9 mouse cellular contexts compared by ENCODE assay signal in the genomic region with DNA sequence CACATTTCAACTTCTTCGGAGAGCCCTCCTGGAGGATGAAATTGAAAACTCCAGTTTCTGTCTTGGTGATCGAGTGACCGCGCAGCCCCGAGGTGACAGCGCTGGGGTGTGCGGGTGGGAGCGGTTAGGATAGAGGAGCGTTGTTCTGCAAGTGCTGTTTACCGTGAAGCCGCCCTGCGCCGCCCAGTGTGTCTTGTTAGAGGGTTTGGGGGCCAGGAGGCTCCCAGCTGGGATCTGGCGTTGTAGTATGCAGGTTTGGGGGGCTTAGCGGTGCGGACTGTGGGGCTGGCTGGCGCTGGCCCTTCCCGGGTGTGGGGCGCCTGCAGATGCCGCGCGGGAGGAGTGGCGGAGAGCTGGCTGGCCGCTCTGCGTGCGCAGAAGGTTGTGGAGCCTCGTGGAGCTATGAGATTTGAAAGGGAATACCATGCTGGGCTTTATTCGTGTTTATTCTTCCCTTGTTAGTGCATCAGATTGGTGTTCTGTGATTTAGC. TPM values are rescaled to one million over a fixed set of nuclear protein-coding genes. Genes with fewer than 3 reads are reported as not detected.
DNase-seq lines count a peak whose midpoint lies in the region; ATAC-seq and TF ChIP-seq lines count a peak whose summit lies in the region.
"Had no signal": no experiment of that assay in that cellular context is flagged by ENCODE, and none has a peak within 500 bp of the region (broad histone marks: within the 10 kb centered on the region; RNA-seq: fewer than 3 reads in every experiment).

No protein-coding gene starts in this region.

- DNase-seq in gastrocnemius, adult 2 months, result peak; percentile 55
- no peak for DNase-seq in gastrocnemius, adult 8-10 months (ENCODE audit: low spot score in 2 of 2)
- DNase-seq in adrenal gland, postnatal 25 days, result peak; percentile 54
- DNase-seq in forebrain, embryonic 11.5 days (ENCODE audit: low spot score), result peak; percentile 77
- DNase-seq in left cerebral cortex, postnatal 4 days, result peak; percentile 48
- DNase-seq in thymus, postnatal 4 days, result peak; percentile 57

- peak overlapping the region; percentile 79 for H3K4me2 ChIP-seq in forebrain, embryonic 11.5 days (ENCODE audit: low read depth, low read length, severe bottlenecking)
- H3K4me2 ChIP-seq in hindbrain, embryonic 13.5 days, result peak overlapping the region; percentile 75
- peak overlapping the region; percentile 86 for H3K4me2 ChIP-seq in midbrain, embryonic 13.5 days (replicated peaks)

- H3K4me1 ChIP-seq in forebrain, embryonic 11.5 days (replicated peaks; ENCODE audit: control insufficient read depth, insufficient read depth, low read length), result peaks cover 25% of the 10 kb centered on the region
- H3K4me1 ChIP-seq in hindbrain, embryonic 13.5 days (replicated peaks), result peaks cover 55% of the 10 kb centered on the region
- H3K4me1 ChIP-seq in midbrain, embryonic 13.5 days (replicated peaks), result peaks cover 41% of the 10 kb centered on the region

- intact Hi-C loops in gastrocnemius, adult 2 months (cut with DNase I), result loop anchor here (10.0 kb wide), 2 partner anchors 64 to 114 kb away; no protein-coding TSS in a partner anchor
- intact Hi-C loops in left cerebral cortex, postnatal 4 days (cut with DNase I), result loop anchor here (5.0 kb wide), 2 partner anchors 121 to 319 kb away; no protein-coding TSS in a partner anchor

- H3K36me3 ChIP-seq in forebrain, embryonic 11.5 days (ENCODE audit: control insufficient read depth, insufficient read depth, low read length), result no peaks in the 10 kb centered on the region
- H3K36me3 ChIP-seq in hindbrain, embryonic 13.5 days, result no peaks in the 10 kb centered on the region
- no peaks in the 10 kb centered on the region for H3K36me3 ChIP-seq in midbrain, embryonic 13.5 days

- no peaks in the 10 kb centered on the region for H3K9me3 ChIP-seq in forebrain, embryonic 11.5 days (ENCODE audit: control insufficient read depth, low read length)
- H3K9me3 ChIP-seq in hindbrain, embryonic 13.5 days, result no peaks in the 10 kb centered on the region
- H3K9me3 ChIP-seq in midbrain, embryonic 13.5 days, result no peaks in the 10 kb centered on the region

- H3K4me3 ChIP-seq in gastrocnemius, adult 2 months, result peak overlapping the region; percentile 92
- peak overlapping the region; percentile 71 for H3K4me3 ChIP-seq in forebrain, embryonic 11.5 days (ENCODE audit: low read depth, low read length)
- H3K4me3 ChIP-seq in hindbrain, embryonic 13.5 days, result peak overlapping the region; percentile 87
- H3K4me3 ChIP-seq in midbrain, embryonic 13.5 days (replicated peaks), result peak overlapping the region; percentile 80

- no peaks in the 10 kb centered on the region for H3K27me3 ChIP-seq in forebrain, embryonic 11.5 days (ENCODE audit: control insufficient read depth, insufficient read depth, low read length)
- no peaks in the 10 kb centered on the region for H3K27me3 ChIP-seq in hindbrain, embryonic 13.5 days
- no peaks in the 10 kb centered on the region for H3K27me3 ChIP-seq in midbrain, embryonic 13.5 days
- H3K27me3 ChIP-seq: Patski had no signal

- no peak for TF ChIP-seq CTCF in gastrocnemius, adult 2 months (IDR thresholded peaks at IDR 0.05)

- under 1% methylated on average over 28 of the region's 28 CpGs for WGBS in forebrain, embryonic 11.5 days
- 0% methylated on average over 28 of the region's 28 CpGs for WGBS in hindbrain, embryonic 13.5 days
- WGBS in midbrain, embryonic 13.5 days, result under 1% methylated on average over 28 of the region's 28 CpGs

- peak overlapping the region; percentile 92 for H3K27ac ChIP-seq in gastrocnemius, adult 2 months
- peak overlapping the region; percentile 60 for H3K27ac ChIP-seq in forebrain, embryonic 11.5 days (ENCODE audit: low read depth, low read length)
- peak overlapping the region; percentile 90 for H3K27ac ChIP-seq in hindbrain, embryonic 13.5 days
- peak overlapping the region; percentile 74 for H3K27ac ChIP-seq in midbrain, embryonic 13.5 days

- peak; percentile 34 for ATAC-seq in forebrain, embryonic 11.5 days (replicated peaks; ENCODE audit: low FRiP score)
- ATAC-seq in hindbrain, embryonic 13.5 days (ENCODE audit: low FRiP score), result peak; percentile 7
- peak; percentile 55 for ATAC-seq in midbrain, embryonic 13.5 days

- peak overlapping the region; percentile 87 for H3K9ac ChIP-seq in forebrain, embryonic 11.5 days (ENCODE audit: low read length)
- H3K9ac ChIP-seq in hindbrain, embryonic 13.5 days, result peak overlapping the region; percentile 85
- peak overlapping the region; percentile 84 for H3K9ac ChIP-seq in midbrain, embryonic 13.5 days (replicated peaks)

RNA-seq across cellular contexts. Expression of a gene that starts 0.7 kb away (rescaled TPM):
- total RNA-seq in gastrocnemius, adult 2 months (2021), result 1 to 10 TPM; 2.1 to 4.0 TPM
- 1 to 10 TPM; 1.5 to 2.2 (median 2.1) TPM for total RNA-seq in gastrocnemius, adult 8-10 months (2022)
- total RNA-seq in adrenal gland, postnatal 25 days (2021), result 12.1 and 14.1 TPM in 2 replicates
- 29.3 and 30.2 TPM in 2 replicates for polyA plus RNA-seq in forebrain, embryonic 11.5 days (2014; fragmentation: Nextera tagmentation; extraction: Ambion mirVana)
- polyA plus RNA-seq in hindbrain, embryonic 13.5 days (2015; fragmentation: Nextera tagmentation; extraction: Ambion mirVana), result 19.5 and 20.9 TPM in 2 replicates
- 10 to 100 TPM; 25.4 to 26.1 TPM for total RNA-seq in left cerebral cortex, postnatal 4 days (2021)
- 12.1 and 13.2 TPM in 2 replicates for polyA plus RNA-seq in midbrain, embryonic 13.5 days (2015; fragmentation: Nextera tagmentation; extraction: Ambion mirVana)

Comparison
In these comparisons a context has a peak if more than half of its experiments do, and no peak if none do; other contexts are left out.
1. DNase-seq: peak in gastrocnemius, adult 2 months (single experiment), adrenal gland, postnatal 25 days (single experiment), forebrain, embryonic 11.5 days (single experiment), left cerebral cortex, postnatal 4 days (single experiment) and thymus, postnatal 4 days (single experiment); none in gastrocnemius, adult 8-10 months (0 of 2).
2. Peak in every context shown above with its lines, with median percentiles within 50 percentile points of each other: H3K27ac ChIP-seq, H3K4me3 ChIP-seq, ATAC-seq, H3K4me2 ChIP-seq and H3K9ac ChIP-seq.